7 mouse cellular contexts compared by ENCODE assay signal in genomic region chr14:55558740-55559448, GRCm38 (mm10). TPM values are rescaled to one million over a fixed set of nuclear protein-coding genes. Genes with fewer than 3 reads are reported as not detected.
DNase-seq lines count a peak whose midpoint lies in the region; ATAC-seq and TF ChIP-seq lines count a peak whose summit lies in the region.

No protein-coding gene starts in this region.

- H3K4me2 ChIP-seq in forebrain, embryonic 14.5 days (ENCODE audit: low read length), result peak overlapping the region; percentile 84
- peak overlapping the region; percentile 92 for H3K4me2 ChIP-seq in liver, embryonic 11.5 days
- H3K4me2 ChIP-seq in stomach, postnatal 0 days (replicated peaks; ENCODE audit: low read depth), result peak overlapping the region; percentile 52

- no peaks in the 10 kb centered on the region for H3K27me3 ChIP-seq in megakaryocyte, embryonic 14.5 days (replicated peaks)
- no peaks in the 10 kb centered on the region for H3K27me3 ChIP-seq in forebrain, embryonic 14.5 days (replicated peaks; ENCODE audit: control insufficient read depth, insufficient read depth, low read length)
- H3K27me3 ChIP-seq in liver, embryonic 11.5 days (replicated peaks; ENCODE audit: control insufficient read depth, insufficient read depth, low read length), result no peaks in the 10 kb centered on the region
- H3K27me3 ChIP-seq in stomach, postnatal 0 days (ENCODE audit: control insufficient read depth, insufficient read depth, low read length), result no peaks in the 10 kb centered on the region

- no peaks in the 10 kb centered on the region for H3K9me3 ChIP-seq in megakaryocyte, embryonic 14.5 days
- H3K9me3 ChIP-seq in forebrain, embryonic 14.5 days (replicated peaks; ENCODE audit: control insufficient read depth, low read length), result no peaks in the 10 kb centered on the region
- H3K9me3 ChIP-seq in liver, embryonic 11.5 days (ENCODE audit: control insufficient read depth, low read length), result no peaks in the 10 kb centered on the region
- no peaks in the 10 kb centered on the region for H3K9me3 ChIP-seq in stomach, postnatal 0 days (ENCODE audit: control insufficient read depth, low read length)

- peak; percentile 22 for TF ChIP-seq CTCF in stomach, postnatal 0 days (IDR thresholded peaks at IDR 0.05; ENCODE audit: low read depth)

- H3K36me3 ChIP-seq in megakaryocyte, embryonic 14.5 days (replicated peaks; ENCODE audit: low read length), result peaks cover 26% of the 10 kb centered on the region
- H3K36me3 ChIP-seq in forebrain, embryonic 14.5 days (ENCODE audit: control insufficient read depth, insufficient read depth, low read length), result peaks cover 6% of the 10 kb centered on the region
- H3K36me3 ChIP-seq in liver, embryonic 11.5 days (ENCODE audit: control insufficient read depth, insufficient read depth, low read length), result no peaks in the 10 kb centered on the region; the same call in 1 of the 2 replicates
- 0 out of 2 replicates have a peak, but pooled peaks cover 4% of the 10 kb centered on the region for H3K36me3 ChIP-seq in stomach, postnatal 0 days (ENCODE audit: control insufficient read depth, insufficient read depth, low read length)

- intact Hi-C loops in gastrocnemius, postnatal 36 days (cut with DNase I), result no loop called here

- peak overlapping the region; percentile 97 for H3K4me3 ChIP-seq in megakaryocyte, embryonic 14.5 days (replicated peaks)
- H3K4me3 ChIP-seq in forebrain, embryonic 14.5 days (ENCODE audit: low read depth, low read length), result peak overlapping the region; percentile 62
- H3K4me3 ChIP-seq in liver, embryonic 11.5 days (ENCODE audit: low read depth, low read length), result peak overlapping the region; percentile 68
- H3K4me3 ChIP-seq in stomach, postnatal 0 days (ENCODE audit: low read depth, low read length), result peak overlapping the region; percentile 57

- peak overlapping the region; percentile 85; the same call in 1 of the 2 replicates for H3K9ac ChIP-seq in forebrain, embryonic 14.5 days (ENCODE audit: low read length)
- no peak overlapping the region for H3K9ac ChIP-seq in liver, embryonic 11.5 days (ENCODE audit: low read depth, low read length)
- no peak overlapping the region for H3K9ac ChIP-seq in stomach, postnatal 0 days (ENCODE audit: low read length)

- TF ChIP-seq EP300 in stomach, postnatal 0 days (optimal IDR thresholded peaks at IDR 0.05), result no peak

- 60% methylated on average over 6 of the region's 6 CpGs for WGBS in forebrain, embryonic 14.5 days
- WGBS in liver, embryonic 11.5 days, result 46% methylated on average over 6 of the region's 6 CpGs
- 48% methylated on average over 6 of the region's 6 CpGs for WGBS in stomach, postnatal 0 days

- no peak for ATAC-seq in megakaryocyte, adult 5-6 weeks (ENCODE audit: poor library complexity, severe bottlenecking)
- no peak for ATAC-seq in forebrain, embryonic 14.5 days
- ATAC-seq in liver, embryonic 11.5 days (replicated peaks; ENCODE audit: low FRiP score), result peak; percentile 30; the same call in 1 of the 2 replicates
- no peak for ATAC-seq in stomach, postnatal 0 days (ENCODE audit: low FRiP score, low TSS enrichment)

- H3K4me1 ChIP-seq in megakaryocyte, embryonic 14.5 days, result peaks cover 50% of the 10 kb centered on the region
- H3K4me1 ChIP-seq in forebrain, embryonic 14.5 days (ENCODE audit: control insufficient read depth, insufficient read depth, low read length), result peaks cover 6% of the 10 kb centered on the region; the same call in 1 of the 2 replicates
- peaks cover 24% of the 10 kb centered on the region for H3K4me1 ChIP-seq in liver, embryonic 11.5 days (replicated peaks; ENCODE audit: control insufficient read depth, insufficient read depth, low read length)
- peaks cover 4% of the 10 kb centered on the region; the same call in 1 of the 2 replicates for H3K4me1 ChIP-seq in stomach, postnatal 0 days (replicated peaks; ENCODE audit: control insufficient read depth, insufficient read depth)

- no peak for DNase-seq in forebrain, embryonic 14.5 days (ENCODE audit: low spot score)
- no peak for DNase-seq in liver, embryonic 11.5 days (ENCODE audit: low spot score)
- DNase-seq in stomach, postnatal 0 days (ENCODE audit: low spot score), result no peak
- DNase-seq in gastrocnemius, postnatal 36 days, result no peak
- DNase-seq in adrenal gland, adult 2 months, result no peak

- no peak overlapping the region for H3K27ac ChIP-seq in forebrain, embryonic 14.5 days (ENCODE audit: low read depth, low read length)
- peak overlapping the region; percentile 99 for H3K27ac ChIP-seq in liver, embryonic 11.5 days (ENCODE audit: low read depth, low read length)
- H3K27ac ChIP-seq in stomach, postnatal 0 days (replicated peaks), result no peak overlapping the region; the same call in 1 of the 2 replicates

RNA-seq across cellular contexts. Expression of gene Dcaf11, which starts 0.9 kb away (rescaled TPM):
- 11.5 and 17.6 TPM in 2 replicates for polyA plus RNA-seq in megakaryocyte, embryonic 14.5 days (2012; ENCODE audit: insufficient read depth, low replicate concordance)
- 41.6 and 47.3 TPM in 2 replicates for total RNA-seq in megakaryocyte, adult 5-6 weeks (2015)
- 43.5 and 107 TPM in 2 replicates for total RNA-seq in megakaryocyte, adult 5-6 weeks (2017)
- 130 and 137 TPM in 2 replicates for polyA plus RNA-seq in forebrain, embryonic 14.5 days (2014; fragmentation: Nextera tagmentation; extraction: Ambion mirVana)
- 72.1 and 73.6 TPM in 2 replicates for polyA plus RNA-seq in liver, embryonic 11.5 days (2014; fragmentation: Nextera tagmentation; extraction: Ambion mirVana)
- polyA plus RNA-seq in stomach, postnatal 0 days (2015; fragmentation: Nextera tagmentation; extraction: Ambion mirVana), result 45.9 and 51.0 TPM in 2 replicates
- total RNA-seq in gastrocnemius, postnatal 36 days (2021), result 100 to 1,000 TPM; 102 to 123 TPM
- 100 to 1,000 TPM; 102 to 157 TPM for total RNA-seq in adrenal gland, adult 2 months (2021)
- polyA plus RNA-seq in adrenal gland, adult 2 months (2012; rRNA removed), result 107 and 139 TPM in 2 replicates

RNA-seq across cellular contexts. Expression of gene A730061H03Rik, which starts 1.3 kb away (rescaled TPM):
- not detected in 2 replicates for polyA plus RNA-seq in megakaryocyte, embryonic 14.5 days (2012; ENCODE audit: insufficient read depth, low replicate concordance)
- 2.1 and 4.1 TPM in 2 replicates for total RNA-seq in megakaryocyte, adult 5-6 weeks (2015)
- 2.6 and 9.3 TPM in 2 replicates for total RNA-seq in megakaryocyte, adult 5-6 weeks (2017)
- polyA plus RNA-seq in forebrain, embryonic 14.5 days (2014; fragmentation: Nextera tagmentation; extraction: Ambion mirVana), result not detected in 2 replicates
- polyA plus RNA-seq in liver, embryonic 11.5 days (2014; fragmentation: Nextera tagmentation; extraction: Ambion mirVana), result 2.3 and 3.3 TPM in 2 replicates
- polyA plus RNA-seq in stomach, postnatal 0 days (2015; fragmentation: Nextera tagmentation; extraction: Ambion mirVana), result 0.57 and 0.93 TPM in 2 replicates
- not detected for total RNA-seq in gastrocnemius, postnatal 36 days (2021)
- 1 to 10 TPM in 1 of 2 experiments, not detected in 1; 1.2 TPM for total RNA-seq in adrenal gland, adult 2 months (2021)
- polyA plus RNA-seq in adrenal gland, adult 2 months (2012; rRNA removed), result 3.8 and 4.2 TPM in 2 replicates

RNA-seq across cellular contexts. Expression of gene Fitm1, which starts 16.5 kb away (rescaled TPM):
- not detected in 2 replicates for polyA plus RNA-seq in megakaryocyte, embryonic 14.5 days (2012; ENCODE audit: insufficient read depth, low replicate concordance)
- total RNA-seq in megakaryocyte, adult 5-6 weeks (2015), result 0.33 TPM in 1 of 2 replicates, not detected in the other
- total RNA-seq in megakaryocyte, adult 5-6 weeks (2017), result not detected in 2 replicates
- polyA plus RNA-seq in forebrain, embryonic 14.5 days (2014; fragmentation: Nextera tagmentation; extraction: Ambion mirVana), result not detected in 2 replicates
- 2.2 and 2.6 TPM in 2 replicates for polyA plus RNA-seq in liver, embryonic 11.5 days (2014; fragmentation: Nextera tagmentation; extraction: Ambion mirVana)
- polyA plus RNA-seq in stomach, postnatal 0 days (2015; fragmentation: Nextera tagmentation; extraction: Ambion mirVana), result 0.30 and 0.35 TPM in 2 replicates
- total RNA-seq in gastrocnemius, postnatal 36 days (2021), result 100 to 1,000 TPM; 296 to 299 TPM
- 1 to 10 TPM in 1 of 2 experiments, under 1 TPM in 1; 0.41 to 1.5 TPM for total RNA-seq in adrenal gland, adult 2 months (2021)
- 3.8 and 5.6 TPM in 2 replicates for polyA plus RNA-seq in adrenal gland, adult 2 months (2012; rRNA removed)

RNA-seq across cellular contexts. Expression of gene Pck2, which starts 18.8 kb away (rescaled TPM):
- polyA plus RNA-seq in megakaryocyte, embryonic 14.5 days (2012; ENCODE audit: insufficient read depth, low replicate concordance), result 19.1 and 50.7 TPM in 2 replicates
- total RNA-seq in megakaryocyte, adult 5-6 weeks (2015), result 11.7 and 16.0 TPM in 2 replicates
- total RNA-seq in megakaryocyte, adult 5-6 weeks (2017), result 26.3 and 30.3 TPM in 2 replicates
- 10.7 and 11.6 TPM in 2 replicates for polyA plus RNA-seq in forebrain, embryonic 14.5 days (2014; fragmentation: Nextera tagmentation; extraction: Ambion mirVana)
- polyA plus RNA-seq in liver, embryonic 11.5 days (2014; fragmentation: Nextera tagmentation; extraction: Ambion mirVana), result 49.8 and 50.9 TPM in 2 replicates
- polyA plus RNA-seq in stomach, postnatal 0 days (2015; fragmentation: Nextera tagmentation; extraction: Ambion mirVana), result 15.7 and 16.1 TPM in 2 replicates
- 1 to 10 TPM; 4.2 to 4.5 TPM for total RNA-seq in gastrocnemius, postnatal 36 days (2021)
- 10 to 100 TPM; 21.3 to 28.6 TPM for total RNA-seq in adrenal gland, adult 2 months (2021)
- polyA plus RNA-seq in adrenal gland, adult 2 months (2012; rRNA removed), result 47.7 and 50.9 TPM in 2 replicates

RNA-seq across cellular contexts. Expression of gene Psme1, which starts 19.0 kb away (rescaled TPM):
- polyA plus RNA-seq in megakaryocyte, embryonic 14.5 days (2012; ENCODE audit: insufficient read depth, low replicate concordance), result 66.3 and 162 TPM in 2 replicates
- total RNA-seq in megakaryocyte, adult 5-6 weeks (2015), result 707 and 794 TPM in 2 replicates
- total RNA-seq in megakaryocyte, adult 5-6 weeks (2017), result 278 and 305 TPM in 2 replicates
- polyA plus RNA-seq in forebrain, embryonic 14.5 days (2014; fragmentation: Nextera tagmentation; extraction: Ambion mirVana), result 192 and 204 TPM in 2 replicates
- polyA plus RNA-seq in liver, embryonic 11.5 days (2014; fragmentation: Nextera tagmentation; extraction: Ambion mirVana), result 172 and 177 TPM in 2 replicates
- polyA plus RNA-seq in stomach, postnatal 0 days (2015; fragmentation: Nextera tagmentation; extraction: Ambion mirVana), result 130 and 136 TPM in 2 replicates
- 10 to 100 TPM; 67.4 to 69.7 TPM for total RNA-seq in gastrocnemius, postnatal 36 days (2021)
- 100 to 1,000 TPM; 207 to 360 TPM for total RNA-seq in adrenal gland, adult 2 months (2021)
- polyA plus RNA-seq in adrenal gland, adult 2 months (2012; rRNA removed), result 87.3 and 96.4 TPM in 2 replicates
